Mouse (Mus musculus) lung, postnatal 0 days (tissue): ENCODE measurements around the gene Ift122. TPM values are rescaled to one million over a fixed set of nuclear protein-coding genes. Genes with fewer than 3 reads are reported as not detected.

ENCODE experiments used
- ATAC-seq: fragments of 200-750 bp; cut with Nextera tagmentation; 2 replicates; pipeline ENCODE4 v1.8.0; 2017; ENCODE audit warnings: moderate library complexity
- DNase-seq: peaks from one replicate; pipeline ENCODE4 v3.0.0-alpha.2; 2016; ENCODE audit warnings: low spot score
- H3K27ac ChIP-seq: fragments of 300-500 bp; sonication (generic); 2 replicates; pipeline ENCODE4 v1.5.1; 2014; ENCODE audit warnings: antibody characterized with exemption, mild to moderate bottlenecking, low read length, mixed read lengths
- H3K27me3 ChIP-seq: fragments of 300-500 bp; sonication (generic); replicated peaks from 2 replicates; pipeline ENCODE4 v1.6.1; 2014; ENCODE audit warnings: low read length, mixed read lengths; ENCODE audit not compliant: insufficient read depth
- H3K36me3 ChIP-seq: fragments of 300-500 bp; sonication (generic); 2 replicates; pipeline ENCODE4 v1.6.1; 2014; ENCODE audit warnings: low read length, mixed read lengths; ENCODE audit not compliant: insufficient read depth
- H3K4me1 ChIP-seq: fragments of 300-500 bp; sonication (generic); 2 replicates; pipeline ENCODE4 v1.6.1; 2014; ENCODE audit warnings: antibody characterized with exemption, low read depth, low read length, mixed read lengths; ENCODE audit not compliant: insufficient read depth
- H3K4me2 ChIP-seq: fragments of 300-500 bp; sonication (generic); replicated peaks from 2 replicates; pipeline ENCODE4 v1.6.1; 2014; ENCODE audit warnings: low read depth, mild to moderate bottlenecking, low read length, moderate library complexity, mixed read lengths
- H3K4me3 ChIP-seq: fragments of 300-500 bp; sonication (generic); 2 replicates; pipeline ENCODE4 v1.5.1; 2014; ENCODE audit warnings: low read depth, low read length
- H3K9ac ChIP-seq: fragments of 300-500 bp; sonication (generic); replicated peaks from 2 replicates; pipeline ENCODE4 v1.6.1; 2014; ENCODE audit warnings: low read depth, mild to moderate bottlenecking
- H3K9me3 ChIP-seq: fragments of 300-500 bp; sonication (generic); 2 replicates; pipeline ENCODE4 v1.6.1; 2016; ENCODE audit warnings: low read length, mixed read lengths
- CTCF ChIP-seq: IDR thresholded peaks from 2 replicates; pipeline ENCODE4 v1.5.1; 2016; ENCODE audit warnings: antibody characterized with exemption, mild to moderate bottlenecking
- EP300 ChIP-seq: IDR thresholded peaks from 2 replicates; pipeline ENCODE4 v1.6.1; 2016; ENCODE audit warnings: antibody characterized with exemption, mild to moderate bottlenecking, control low read depth
- whole genome bisulfite sequencing: fragments of 180-500 bp; shearing (Covaris S2); extraction: QIAGEN DNeasy Blood & Tissue Kit; methylation state at CpG from one replicate; pipeline ENCODE4 v1.1.7; 2014; 5-methylcytosine and 5-hydroxymethylcytosine counted together
- polyA plus RNA-seq: library from polyadenylated mRNA; unstranded; fragments of >200 nt; fragmentation: Nextera tagmentation; extraction: Ambion mirVana; gene quantifications from 2 replicates; pipeline ENCODE4 v1.2.1, GENCODE M21; 2015

Ift122 gene
- polyA plus RNA-seq, 1 experiment from 2014 or later: 8.3 TPM

DNA sequence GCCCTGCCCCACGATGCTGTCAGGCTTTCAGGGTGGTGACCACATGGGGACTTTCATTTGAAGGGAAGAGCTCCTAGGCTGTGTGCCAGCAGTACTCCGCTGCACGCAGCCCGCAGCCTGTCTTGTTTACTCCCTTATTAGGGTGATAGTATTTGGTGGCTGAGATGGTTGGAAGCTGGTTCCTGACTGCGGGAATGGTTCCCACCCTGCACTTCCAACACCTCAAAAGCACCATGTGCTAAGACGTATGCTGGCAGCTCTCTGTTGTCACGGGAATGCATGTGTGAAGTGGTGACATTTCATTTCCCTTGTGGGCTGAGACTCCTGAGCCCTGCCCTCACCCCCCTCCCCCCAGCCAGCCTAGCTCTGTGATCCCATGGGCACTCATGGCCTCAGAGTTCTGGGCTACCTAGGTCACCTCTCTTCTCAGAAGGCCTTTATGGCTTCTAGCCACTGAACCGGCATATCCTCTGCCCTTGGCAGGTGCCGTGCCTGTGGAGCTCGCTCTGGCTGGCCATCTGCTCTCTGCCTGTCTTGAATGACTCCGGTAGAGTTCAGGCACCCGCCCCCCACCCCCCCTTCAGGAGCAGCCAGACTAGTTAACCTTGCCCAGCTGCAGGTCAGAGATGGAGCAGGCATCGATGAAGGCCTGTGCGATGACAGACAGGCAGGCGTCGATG, 103.8 kb downstream of the Ift122 start:
- Histone ChIP-seq H3K4me1 (peaks cover 23% of the 10 kb centered on the region), H3K4me3 (no peak overlapping the region), H3K9me3 (no peaks in the 10 kb centered on the region), H3K27ac (peak overlapping the region; percentile 28), H3K4me2 (no peak overlapping the region), H3K9ac (no peak overlapping the region), H3K36me3 (peaks cover 11% of the 10 kb centered on the region; the same call in 1 of the 2 replicates), H3K27me3 (no peaks in the 10 kb centered on the region)
- ATAC-seq: peak; percentile 86
- 27% methylated on average over 16 of the region's 16 CpGs for WGBS
- DNase-seq: peak; percentile 97
- TF ChIP-seq EP300 (peak; percentile 88), CTCF (no peak)

DNA sequence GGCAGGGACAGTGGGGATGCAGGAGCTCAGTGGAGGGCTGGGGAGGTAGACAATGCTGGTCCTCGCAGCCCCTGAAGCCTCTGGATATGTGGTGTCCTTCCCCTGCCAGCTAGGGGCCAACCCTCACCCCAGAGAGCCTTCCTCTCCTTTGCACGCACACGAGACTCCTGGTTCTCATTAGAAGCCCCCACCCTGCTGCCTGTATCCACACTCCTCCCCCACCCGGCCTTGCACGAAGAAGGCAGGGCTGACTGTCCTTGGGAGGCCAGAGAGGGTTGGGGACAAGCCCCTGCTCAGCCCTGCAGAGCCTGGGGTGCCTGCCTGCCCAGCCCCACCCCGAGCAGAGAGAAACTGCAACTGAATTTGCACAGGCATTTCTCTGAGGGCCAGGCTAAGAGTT, 104.4 kb downstream of the Ift122 start:
- no peak overlapping the region for H3K4me3 ChIP-seq
- no peak for TF ChIP-seq CTCF
- no peak for TF ChIP-seq EP300
- H3K27me3 ChIP-seq: no peaks in the 10 kb centered on the region
- DNase-seq: no peak
- H3K9me3 ChIP-seq: no peaks in the 10 kb centered on the region
- peaks cover 23% of the 10 kb centered on the region for H3K4me1 ChIP-seq
- no peak for ATAC-seq
- H3K27ac ChIP-seq: peak overlapping the region; percentile 28
- no peak overlapping the region for H3K4me2 ChIP-seq
- WGBS: 27% methylated on average over 6 of the region's 6 CpGs
- H3K9ac ChIP-seq: no peak overlapping the region
- peaks cover 11% of the 10 kb centered on the region; the same call in 1 of the 2 replicates for H3K36me3 ChIP-seq

GRCm38 (mm10) chr6:115958445-115958844, 105.2 kb downstream of the Ift122 start:
- H3K27me3 ChIP-seq: no peaks in the 10 kb centered on the region
- H3K4me2 ChIP-seq: no peak overlapping the region
- no peak for DNase-seq
- TF ChIP-seq CTCF: no peak
- no peak for TF ChIP-seq EP300
- peaks cover 23% of the 10 kb centered on the region for H3K4me1 ChIP-seq
- H3K9me3 ChIP-seq: no peaks in the 10 kb centered on the region
- no peak overlapping the region for H3K4me3 ChIP-seq
- no peak for ATAC-seq
- H3K27ac ChIP-seq: no peak overlapping the region; the same call in 1 of the 2 replicates
- H3K36me3 ChIP-seq: peaks cover 10% of the 10 kb centered on the region; the same call in 1 of the 2 replicates
- WGBS: 83% methylated on average over 9 of the region's 9 CpGs
- no peak overlapping the region for H3K9ac ChIP-seq

GRCm38 (mm10) chr6:115959151-115959691, 106.0 kb downstream of the Ift122 start:
- H3K4me1 ChIP-seq: peaks cover 23% of the 10 kb centered on the region
- TF ChIP-seq EP300 (peak; percentile 25; the same call in 1 of the 2 replicates), CTCF (no peak)
- H3K36me3 ChIP-seq: peaks cover 12% of the 10 kb centered on the region; the same call in 1 of the 2 replicates
- H3K9ac ChIP-seq: no peak overlapping the region
- H3K27ac ChIP-seq: peak overlapping the region; percentile 11
- H3K4me3 ChIP-seq: no peak overlapping the region
- peak; percentile 16 for ATAC-seq
- no peaks in the 10 kb centered on the region for H3K27me3 ChIP-seq
- peak; percentile 86 for DNase-seq
- WGBS: 30% methylated on average over 7 of the region's 7 CpGs
- H3K4me2 ChIP-seq: no peak overlapping the region
- H3K9me3 ChIP-seq: no peaks in the 10 kb centered on the region

- H3K4me2 ChIP-seq: no peak overlapping the region
- no peak for TF ChIP-seq CTCF
- TF ChIP-seq EP300: no peak
- no peak overlapping the region for H3K9ac ChIP-seq
- DNase-seq: no peak
- no peak for ATAC-seq
- no peaks in the 10 kb centered on the region for H3K9me3 ChIP-seq
- no peak overlapping the region for H3K27ac ChIP-seq
- no peak overlapping the region for H3K4me3 ChIP-seq
- peaks cover 23% of the 10 kb centered on the region for H3K4me1 ChIP-seq
- WGBS: 88% methylated on average over 19 of the region's 19 CpGs
- no peaks in the 10 kb centered on the region for H3K27me3 ChIP-seq
- peaks cover 15% of the 10 kb centered on the region; the same call in 1 of the 2 replicates for H3K36me3 ChIP-seq
Observed at GRCm38 (mm10) chr6:115960322-115960721, 107.1 kb downstream of the Ift122 start.

DNA sequence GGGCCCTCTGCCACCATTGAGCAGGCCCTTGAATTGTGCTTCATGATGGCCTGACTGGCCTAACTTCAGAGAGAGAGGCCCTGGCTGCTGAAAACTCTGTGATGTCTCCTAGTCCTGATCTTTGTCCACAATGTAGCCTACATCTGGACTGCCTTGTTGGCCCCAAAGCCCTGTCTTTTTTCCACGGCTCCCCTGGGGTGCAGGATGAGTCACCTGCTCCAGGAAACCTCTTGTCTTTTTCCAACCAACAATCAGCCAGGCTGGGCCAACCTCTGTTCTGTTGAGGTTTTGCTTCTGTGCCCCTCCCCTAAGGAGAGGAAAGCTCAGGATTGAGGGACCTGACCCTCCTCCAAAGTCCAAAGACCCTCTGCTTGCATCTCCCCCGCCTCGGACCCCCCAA, 108.5 kb downstream of the Ift122 start:
- WGBS: 82% methylated on average over 3 of the region's 3 CpGs
- Histone ChIP-seq H3K27me3 (no peaks in the 10 kb centered on the region), H3K4me2 (no peak overlapping the region), H3K9ac (no peak overlapping the region), H3K36me3 (peaks cover 25% of the 10 kb centered on the region; the same call in 1 of the 2 replicates), H3K4me3 (no peak overlapping the region), H3K9me3 (no peaks in the 10 kb centered on the region), H3K27ac (no peak overlapping the region), H3K4me1 (peaks cover 23% of the 10 kb centered on the region)
- DNase-seq (no peak), ATAC-seq (no peak)
- TF ChIP-seq EP300: no peak
- TF ChIP-seq CTCF: no peak
